Mouse (Mus musculus) thymus, adult 2 months (tissue): ENCODE measurements around the gene Serpina3b. TPM values are rescaled to one million over a fixed set of nuclear protein-coding genes. Genes with fewer than 3 reads are reported as not detected.
A peak's percentile ranks its signal among the peaks of the same experiment; 100 is the strongest.

ENCODE experiments used
- DNase-seq: peaks from one replicate; pipeline ENCODE4 v3.0.0; 2021
- H3K27ac ChIP-seq: fragments of 200-500 bp; 2 replicates; pipeline ENCODE4 v1.5.1; 2012; ENCODE audit warnings: low read length, control low read depth; ENCODE audit not compliant: control insufficient read depth, insufficient read depth
- H3K27me3 ChIP-seq: fragments of 200-500 bp; 2 replicates; pipeline ENCODE4 v1.6.1; 2012; ENCODE audit warnings: mild to moderate bottlenecking, low read length, moderate library complexity, mixed read lengths; ENCODE audit not compliant: control insufficient read depth, insufficient read depth
- H3K36me3 ChIP-seq: fragments of 200-500 bp; 2 replicates; pipeline ENCODE4 v1.6.1; 2012; ENCODE audit warnings: mild to moderate bottlenecking, low read length, moderate library complexity; ENCODE audit not compliant: control insufficient read depth, insufficient read depth
- H3K4me1 ChIP-seq: fragments of 200-500 bp; replicated peaks from 2 replicates; pipeline ENCODE4 v1.6.1; 2012; ENCODE audit warnings: low read length; ENCODE audit not compliant: control insufficient read depth, insufficient read depth
- H3K4me3 ChIP-seq: fragments of 200-500 bp; 2 replicates; pipeline ENCODE4 v1.5.1; 2012; ENCODE audit warnings: mild to moderate bottlenecking, low read length, control low read depth, moderate library complexity; ENCODE audit not compliant: control insufficient read depth, insufficient read depth
- CTCF ChIP-seq: fragments of 200-500 bp; IDR thresholded peaks from 2 replicates; pipeline ENCODE4 v1.5.1; 2012; ENCODE audit warnings: mild to moderate bottlenecking, control low read depth, low read length, moderate library complexity, borderline replicate concordance; ENCODE audit not compliant: control insufficient read depth, poor library complexity, insufficient read depth; ENCODE audit errors: extremely low read depth
- POLR2A ChIP-seq: fragments of 200-500 bp; IDR thresholded peaks from 2 replicates; pipeline ENCODE4 v1.6.1; 2012; ENCODE audit warnings: mild to moderate bottlenecking, low read length, control low read depth, moderate library complexity; ENCODE audit not compliant: control insufficient read depth, poor library complexity, insufficient read depth; ENCODE audit errors: extremely low read depth
- WGBS: fragments of 180-500 bp; shearing (Covaris S2); methylation state at CpG from one replicate; pipeline ENCODE4 v1.1.7; 2018; 5-methylcytosine and 5-hydroxymethylcytosine counted together
- polyA plus RNA-seq: library from polyadenylated mRNA; depleted of rRNA; stranded (reverse); fragments of >200 nt; gene quantifications from 2 replicates; pipeline ENCODE4 v1.2.3, GENCODE M21; 2012

Gene Serpina3b
- polyA plus RNA-seq, 1 experiment: 0.19 TPM

- no peak for TF ChIP-seq POLR2A
- TF ChIP-seq CTCF: no peak
- DNase-seq: peak; percentile 0
These were observed 13.7 kb downstream of the Serpina3b start for GRCm38 (mm10) chr12:104141506-104141905.

DNA sequence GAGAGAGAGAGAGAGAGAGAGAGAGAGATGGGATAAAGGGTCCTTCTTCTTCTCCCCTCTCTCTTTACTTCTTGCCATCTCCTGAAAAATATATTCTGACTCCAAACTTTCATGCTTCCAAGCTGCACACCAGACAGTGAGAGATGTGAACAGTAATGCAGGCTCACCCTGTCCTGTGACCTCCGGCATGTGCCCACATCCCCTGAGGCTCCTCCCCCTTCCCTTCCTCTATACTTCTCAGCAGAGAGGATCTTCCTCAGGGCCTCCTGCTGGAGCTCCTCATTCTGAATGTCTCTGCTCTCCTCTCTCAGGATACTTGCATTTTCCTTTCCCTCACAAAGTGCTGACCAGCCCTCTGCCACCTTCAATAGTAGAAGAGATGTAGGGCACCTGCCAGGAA, 14.6 kb downstream of the Serpina3b start:
- H3K36me3 ChIP-seq: no peaks in the 10 kb centered on the region
- peak; percentile 0 for DNase-seq
- no peak overlapping the region for H3K4me3 ChIP-seq
- TF ChIP-seq POLR2A (no peak), CTCF (no peak)
- 9% methylated on average over 1 of the region's 1 CpGs for WGBS
- H3K4me1 ChIP-seq: no peaks in the 10 kb centered on the region
- H3K27ac ChIP-seq: no peak overlapping the region
- H3K27me3 ChIP-seq: no peaks in the 10 kb centered on the region

More at GRCm38 (mm10) chr12:104141506-104141905, 13.7 kb downstream of the Serpina3b start:
- no peak overlapping the region for H3K27ac ChIP-seq
- no peaks in the 10 kb centered on the region for H3K36me3 ChIP-seq
- no peaks in the 10 kb centered on the region for H3K4me1 ChIP-seq
- H3K4me3 ChIP-seq: no peak overlapping the region
- 92% methylated on average over 1 of the region's 1 CpGs for WGBS
- H3K27me3 ChIP-seq: no peaks in the 10 kb centered on the region

- H3K36me3 ChIP-seq: no peaks in the 10 kb centered on the region
- H3K4me3 ChIP-seq: no peak overlapping the region
- 97% methylated on average over 1 of the region's 1 CpGs for WGBS
- no peak for TF ChIP-seq CTCF
- TF ChIP-seq POLR2A: no peak
- no peak overlapping the region for H3K27ac ChIP-seq
- peak; percentile 0 for DNase-seq
- H3K4me1 ChIP-seq: no peaks in the 10 kb centered on the region
- H3K27me3 ChIP-seq: no peaks in the 10 kb centered on the region
These were observed 15.5 kb downstream of the Serpina3b start for GRCm38 (mm10) chr12:104143286-104143685.

DNA sequence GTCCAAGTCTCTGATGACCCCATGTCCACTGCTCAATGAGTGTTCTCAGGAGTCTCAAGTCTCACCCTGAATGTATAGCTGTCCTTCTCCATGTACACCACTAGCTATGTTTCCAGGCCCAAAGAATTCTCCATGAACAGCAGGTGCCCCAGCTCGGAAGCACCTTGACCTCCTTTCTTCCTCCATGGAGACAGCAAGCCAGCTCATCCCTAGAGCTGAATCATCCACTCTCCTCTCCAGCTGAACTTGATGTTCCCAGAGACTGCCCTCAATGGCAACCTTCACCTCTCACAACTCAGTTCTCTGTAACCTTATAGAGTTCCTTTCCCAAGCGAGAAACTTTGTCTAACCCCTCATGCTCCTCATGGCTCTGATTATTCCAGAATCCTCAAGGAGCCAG, 17.8 kb downstream of the Serpina3b start:
- WGBS: 94% methylated on average over 2 of the region's 2 CpGs
- H3K4me1 ChIP-seq: no peaks in the 10 kb centered on the region

GRCm38 (mm10) chr12:104151989-104152388, 24.2 kb downstream of the Serpina3b start:
- TF ChIP-seq CTCF (no peak), POLR2A (no peak)
- H3K27me3 ChIP-seq: no peaks in the 10 kb centered on the region

More for the DNA sequence above, 17.8 kb downstream of the Serpina3b start:
- no peaks in the 10 kb centered on the region for H3K27me3 ChIP-seq
- no peak for TF ChIP-seq POLR2A
- no peak for TF ChIP-seq CTCF
- no peak overlapping the region for H3K4me3 ChIP-seq
- DNase-seq: peak; percentile 0
- no peaks in the 10 kb centered on the region for H3K36me3 ChIP-seq
- no peak overlapping the region for H3K27ac ChIP-seq

GRCm38 (mm10) chr12:104153041-104153645, 25.3 kb downstream of the Serpina3b start:
- TF ChIP-seq POLR2A: no peak
- TF ChIP-seq CTCF: no peak
- no peaks in the 10 kb centered on the region for H3K4me1 ChIP-seq
- DNase-seq: no peak
- 73% methylated on average over 3 of the region's 3 CpGs for WGBS
- no peak overlapping the region for H3K4me3 ChIP-seq
- H3K27ac ChIP-seq: no peak overlapping the region
- H3K36me3 ChIP-seq: no peaks in the 10 kb centered on the region
- no peaks in the 10 kb centered on the region for H3K27me3 ChIP-seq

More at GRCm38 (mm10) chr12:104151989-104152388, 24.2 kb downstream of the Serpina3b start:
- Histone ChIP-seq H3K36me3 (no peaks in the 10 kb centered on the region), H3K4me3 (no peak overlapping the region), H3K27ac (no peak overlapping the region), H3K4me1 (no peaks in the 10 kb centered on the region)
- DNase-seq: no peak
- WGBS: 82% methylated on average over 2 of the region's 2 CpGs

DNA sequence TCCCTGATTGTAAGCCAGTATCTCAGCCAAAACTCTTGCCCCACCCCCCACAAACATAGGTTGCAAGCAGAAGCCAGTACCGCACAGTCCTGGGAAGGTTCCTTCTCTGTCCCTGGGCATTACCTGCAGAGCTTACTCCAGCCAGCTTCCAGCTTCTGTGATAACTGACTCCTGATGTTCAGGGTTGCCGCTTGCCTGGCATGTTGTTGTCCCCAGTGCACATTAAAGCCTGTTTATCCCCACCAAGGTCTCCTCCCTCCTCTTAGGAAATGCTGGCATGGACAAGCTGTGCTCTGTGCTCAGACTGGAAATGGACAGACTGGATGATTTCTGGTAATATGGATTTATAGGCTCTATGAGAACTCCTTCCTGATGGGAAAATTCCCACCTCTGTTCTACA, 25.9 kb downstream of the Serpina3b start, which contains the start of gene Serpina3c:
Serpina3c (minus strand) TSS at position 215 of the 400 bp plus-strand sequence.
- DNase-seq: no peak
- Histone ChIP-seq H3K27ac (no peak within 1 kb of the TSS), H3K4me1 (no peaks in the 10 kb centered on the region), H3K27me3 (no peaks in the 10 kb centered on the region), H3K36me3 (no peaks in the 10 kb centered on the region), H3K4me3 (no peak within 1 kb of the TSS)
- TF ChIP-seq POLR2A (no peak), CTCF (no peak)
- 80% methylated on average over 2 of the region's 2 CpGs for whole genome bisulfite sequencing
